Mouse (Mus musculus) MEL (cell line): ENCODE results near the gene A2ml1.

Experiments used
- CTCF ChIP-seq, 3 experiments: IDR thresholded peaks in 2 of 3; conservative IDR thresholded peaks in 1 of 3; 2 replicates each; pipeline ENCODE4 v1.5.1; 2011 to 2012; ENCODE audit warnings: low read length in 3 of 3, low read depth in 2 of 3, mild to moderate bottlenecking in 2 of 3, improper control_type of control experiment in 1 of 3, inconsistent platforms in 1 of 3, mixed read lengths in 1 of 3, moderate library complexity in 1 of 3; ENCODE audit not compliant: control insufficient read depth in 1 of 3, insufficient read depth in 1 of 3, poor library complexity in 1 of 3, severe bottlenecking in 1 of 3
- EP300 ChIP-seq, 2 experiments: IDR thresholded peaks; 2 replicates each; pipeline ENCODE4 v1.6.1; 2011; ENCODE audit warnings: improper control_type of control experiment in 2 of 2, low read length in 2 of 2, low read depth in 1 of 2, mild to moderate bottlenecking in 1 of 2
- GATA1 ChIP-seq: IDR thresholded peaks from 2 replicates; pipeline ENCODE4 v1.6.1; 2011; ENCODE audit warnings: low read depth, low read length, improper control_type of control experiment
- MAFK ChIP-seq: IDR thresholded peaks from 2 replicates; pipeline ENCODE4 v1.6.1; 2011; ENCODE audit warnings: low read depth, mild to moderate bottlenecking, low read length, improper control_type of control experiment, borderline replicate concordance
- MAX ChIP-seq: IDR thresholded peaks from 2 replicates; pipeline ENCODE4 v1.6.1; 2011; ENCODE audit warnings: low read length, improper control_type of control experiment
- MAZ ChIP-seq: IDR thresholded peaks from 2 replicates; pipeline ENCODE4 v1.6.1; 2012; ENCODE audit warnings: low read depth, mild to moderate bottlenecking, inconsistent platforms, low read length, improper control_type of control experiment
- MYC ChIP-seq: IDR thresholded peaks from 2 replicates; pipeline ENCODE4 v1.6.1; 2011; ENCODE audit warnings: low read depth, mild to moderate bottlenecking, low read length, improper control_type of control experiment, moderate library complexity
- NELFE ChIP-seq: IDR thresholded peaks from 2 replicates; pipeline ENCODE4 v1.6.1; 2011; ENCODE audit warnings: low read depth, low read length, improper control_type of control experiment
- POLR2A ChIP-seq, 2 experiments: IDR thresholded peaks; 2 replicates each; pipeline ENCODE4 v1.6.1; 2011 to 2012; ENCODE audit warnings: low read length in 2 of 2, mild to moderate bottlenecking in 2 of 2, control low read depth in 1 of 2, improper control_type of control experiment in 1 of 2, low read depth in 1 of 2, moderate library complexity in 1 of 2; ENCODE audit not compliant: control insufficient read depth in 1 of 2, insufficient read depth in 1 of 2, poor library complexity in 1 of 2
- RCOR1 ChIP-seq: IDR thresholded peaks from 2 replicates; pipeline ENCODE4 v1.6.1; 2012; ENCODE audit warnings: low read depth, mild to moderate bottlenecking, inconsistent platforms, low read length, improper control_type of control experiment
- TAL1 ChIP-seq: IDR thresholded peaks from 2 replicates; pipeline ENCODE4 v1.6.1; 2012; ENCODE audit warnings: mild to moderate bottlenecking, inconsistent platforms, low read length, moderate library complexity, mixed read lengths
- ZC3H11A ChIP-seq: IDR thresholded peaks from 2 replicates; pipeline ENCODE4 v1.6.1; 2012; ENCODE audit warnings: low read depth, mild to moderate bottlenecking, inconsistent platforms, low read length, improper control_type of control experiment

DNA sequence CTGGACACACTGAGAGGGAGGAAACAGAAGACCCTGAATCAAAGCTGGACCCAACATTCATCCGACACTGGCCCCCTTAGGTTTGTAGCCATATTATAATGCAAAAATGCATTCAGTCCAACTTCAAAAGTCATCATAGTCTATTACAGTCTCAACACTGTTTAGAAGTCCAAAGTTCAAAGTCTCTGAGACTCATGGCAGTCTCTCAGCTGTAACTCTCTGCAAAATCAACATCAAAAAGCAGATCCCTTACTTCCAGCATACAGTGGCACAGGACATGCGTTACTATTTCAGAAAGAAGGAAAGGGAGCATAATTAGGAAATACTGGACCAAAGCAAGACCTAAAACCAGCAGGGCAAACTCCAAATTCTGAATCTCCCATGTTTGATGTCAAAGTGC lies 46.2 kb downstream of the A2ml1 start:
- TF ChIP-seq MAFK (no peak), CTCF (IDR thresholded peaks at IDR 0.05 in 2 of 3, conservative IDR thresholded peaks at IDR 0.05 in 1 of 3; ENCODE audit: control insufficient read depth in 1 of 3, insufficient read depth in 1 of 3, low read depth in 2 of 3, low read length in 3 of 3, poor library complexity in 1 of 3, severe bottlenecking in 1 of 3) (no peak), EP300 (IDR thresholded peaks at IDR 0.05; ENCODE audit: low read depth in 1 of 2, low read length in 2 of 2) (no peak), POLR2A (IDR thresholded peaks at IDR 0.05; ENCODE audit: control insufficient read depth in 1 of 2, insufficient read depth in 1 of 2, low read depth in 1 of 2, low read length in 2 of 2, poor library complexity in 1 of 2) (no peak), MAZ (no peak), MYC (no peak), TAL1 (no peak), NELFE (no peak), ZC3H11A (no peak), MAX (no peak), GATA1 (no peak), RCOR1 (no peak)
